Mouse (Mus musculus): Measurements from ENCODE around the gene Npcd. TPM values are rescaled to one million over a fixed set of nuclear protein-coding genes. Genes with fewer than 3 reads are reported as not detected.

The Npcd gene
- total and polyA plus RNA-seq, 3 experiments = not detected

DNA sequence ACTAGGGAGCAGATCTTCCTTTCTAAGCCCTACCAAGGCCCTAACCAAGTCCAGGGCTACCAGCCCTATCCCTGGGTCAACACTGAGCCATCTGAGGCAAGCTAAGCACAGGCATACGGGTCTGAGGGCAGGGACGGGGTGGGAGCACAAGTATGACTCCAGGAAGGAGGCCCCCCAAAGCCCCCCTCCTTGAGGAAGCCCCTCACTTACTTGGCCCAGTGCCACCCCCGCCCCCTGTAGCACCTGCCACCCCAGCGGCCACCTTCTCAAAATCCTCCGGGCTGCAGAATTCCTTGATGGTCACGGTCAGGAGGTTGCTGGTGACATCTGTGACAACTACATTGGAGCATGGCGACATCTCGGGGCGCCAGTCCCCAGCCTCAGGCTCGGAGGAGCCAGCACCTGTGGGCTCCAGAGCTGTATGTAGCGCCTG is 6.2 kb downstream of the Npcd start:
- Histone ChIP-seq H3K36me3 (replicated peaks) (peaks cover 27% of the 10 kb centered on the region), H3K27me3 (ENCODE audit: insufficient read depth, low read length) (peaks cover 18% of the 10 kb centered on the region; the same call in 1 of the 2 replicates), H3K4me1 (ENCODE audit: insufficient read depth, low read depth, low read length) (peaks cover 11% of the 10 kb centered on the region; the same call in 1 of the 2 replicates), H3K9me3 (replicated peaks) (no peaks in the 10 kb centered on the region), H3K4me3 (ENCODE audit: low read depth, low read length) (no peak overlapping the region)
- DNase-seq (ENCODE audit: low spot score) = no peak
- ATAC-seq (ENCODE audit: extremely low read depth, insufficient number of reproducible peaks, low FRiP score, poor library complexity, severe bottlenecking) = no peak
- TF ChIP-seq POLR2AphosphoS5 (IDR thresholded peaks at IDR 0.05; ENCODE audit: insufficient replicate concordance, low read depth, low read length) (no peak), GATA2 (IDR thresholded peaks at IDR 0.05; ENCODE audit: borderline replicate concordance, low read depth, low read length) (no peak), CTCF (IDR thresholded peaks at IDR 0.05; ENCODE audit: low read depth, low read length) (no peak), TAL1 (conservative IDR thresholded peaks at IDR 0.05; ENCODE audit: low read depth, low read length) (no peak), GATA1 (IDR thresholded peaks at IDR 0.05; ENCODE audit: borderline replicate concordance, low read length) (no peak)

DNA sequence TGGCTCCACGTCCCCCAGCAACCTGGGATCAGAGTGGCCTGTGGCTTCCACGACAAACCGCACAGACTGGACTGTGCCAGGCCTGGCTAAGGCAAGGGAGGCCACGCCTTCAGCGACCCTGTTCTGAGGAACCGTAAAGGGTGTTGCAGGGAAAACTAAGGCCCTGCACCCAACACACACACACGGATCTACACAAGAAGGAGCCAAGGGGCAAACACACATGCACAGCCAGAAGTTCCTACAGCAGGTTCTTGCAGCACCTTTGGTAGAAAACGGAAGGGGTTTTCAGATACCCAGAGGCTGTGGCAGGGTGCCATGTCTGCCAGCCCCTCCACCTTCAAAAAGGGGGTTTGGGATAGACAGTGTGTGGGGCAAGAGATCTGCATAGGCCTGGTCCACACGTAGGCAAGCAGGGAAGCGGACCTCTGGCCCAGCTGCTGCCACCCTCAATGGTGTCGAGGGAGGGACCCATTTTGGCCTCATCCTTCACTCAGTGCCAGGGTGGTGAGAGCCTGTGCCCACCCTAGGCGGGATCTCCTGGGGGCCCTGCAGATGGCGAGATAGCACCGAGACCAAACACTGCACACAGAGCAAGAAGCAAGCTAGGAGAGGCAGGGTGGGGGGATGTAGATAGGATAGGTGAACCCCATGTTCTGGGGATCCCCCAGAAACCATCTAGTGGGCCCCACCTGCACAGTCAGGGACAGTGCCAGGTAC is 6.8 kb downstream of the Npcd start:
- peaks cover 9% of the 10 kb centered on the region; the same call in 1 of the 2 replicates for H3K4me1 ChIP-seq (ENCODE audit: insufficient read depth, low read depth, low read length)
- H3K27me3 ChIP-seq (ENCODE audit: insufficient read depth, low read length) = peaks cover 15% of the 10 kb centered on the region; the same call in 1 of the 2 replicates
- no peak for ATAC-seq (ENCODE audit: extremely low read depth, insufficient number of reproducible peaks, low FRiP score, poor library complexity, severe bottlenecking)
- no peaks in the 10 kb centered on the region for H3K9me3 ChIP-seq (replicated peaks)
- TF ChIP-seq GATA1 (IDR thresholded peaks at IDR 0.05; ENCODE audit: borderline replicate concordance, low read length) (no peak), GATA2 (IDR thresholded peaks at IDR 0.05; ENCODE audit: borderline replicate concordance, low read depth, low read length) (no peak), POLR2AphosphoS5 (IDR thresholded peaks at IDR 0.05; ENCODE audit: insufficient replicate concordance, low read depth, low read length) (no peak)
- no peak overlapping the region for H3K4me3 ChIP-seq (ENCODE audit: low read depth, low read length)
- no peak for DNase-seq (ENCODE audit: low spot score)
- peaks cover 27% of the 10 kb centered on the region for H3K36me3 ChIP-seq (replicated peaks)

DNA sequence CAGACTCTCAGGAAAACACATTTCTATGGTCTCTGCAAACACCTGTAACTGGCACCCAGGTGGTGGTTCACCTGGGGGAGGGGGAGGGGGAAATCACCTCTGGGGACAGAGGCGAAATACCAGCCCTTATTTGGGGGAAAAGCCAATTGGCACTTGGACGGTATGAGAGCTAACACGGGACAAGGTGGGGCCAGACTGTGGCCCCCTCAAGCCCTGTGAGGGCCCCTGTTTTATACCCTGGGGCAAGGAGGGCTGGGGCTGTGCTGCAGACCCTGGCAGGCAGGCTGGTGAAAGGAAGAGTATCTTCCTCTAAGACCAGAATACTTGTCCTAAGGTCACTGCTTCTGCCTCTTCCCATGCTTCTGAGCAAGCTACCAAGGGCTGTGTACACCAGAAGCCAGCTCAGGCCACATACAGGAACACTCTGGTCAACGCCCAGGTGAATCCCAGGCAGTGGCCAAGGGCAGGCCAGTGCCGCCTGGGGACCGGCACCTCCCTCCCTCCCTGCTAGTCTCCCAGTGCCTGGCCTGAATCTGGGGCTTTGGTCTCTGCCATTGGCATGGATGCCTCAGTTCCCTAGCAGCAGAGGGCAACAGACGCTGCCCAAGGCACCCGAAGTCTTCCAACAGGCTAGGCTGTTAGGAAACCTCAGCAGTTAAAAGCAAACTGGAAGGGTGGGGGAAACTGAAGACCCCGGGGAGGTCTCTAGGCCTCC is 7.7 kb downstream of the Npcd start:
- DNase-seq (ENCODE audit: low spot score) (no peak), ATAC-seq (ENCODE audit: extremely low read depth, insufficient number of reproducible peaks, low FRiP score, poor library complexity, severe bottlenecking) (no peak)
- Histone ChIP-seq H3K27me3 (ENCODE audit: insufficient read depth, low read length) (peaks cover 15% of the 10 kb centered on the region), H3K4me1 (ENCODE audit: insufficient read depth, low read depth, low read length) (peaks cover 7% of the 10 kb centered on the region; the same call in 1 of the 2 replicates), H3K9me3 (replicated peaks) (no peaks in the 10 kb centered on the region), H3K4me3 (ENCODE audit: low read depth, low read length) (no peak overlapping the region), H3K36me3 (replicated peaks) (peaks cover 24% of the 10 kb centered on the region)
- TF ChIP-seq GATA2 (IDR thresholded peaks at IDR 0.05; ENCODE audit: borderline replicate concordance, low read depth, low read length) (no peak), POLR2AphosphoS5 (IDR thresholded peaks at IDR 0.05; ENCODE audit: insufficient replicate concordance, low read depth, low read length) (no peak), GATA1 (IDR thresholded peaks at IDR 0.05; ENCODE audit: borderline replicate concordance, low read length) (no peak), CTCF (IDR thresholded peaks at IDR 0.05; ENCODE audit: low read depth, low read length) (no peak), TAL1 (conservative IDR thresholded peaks at IDR 0.05; ENCODE audit: low read depth, low read length) (no peak)

DNA sequence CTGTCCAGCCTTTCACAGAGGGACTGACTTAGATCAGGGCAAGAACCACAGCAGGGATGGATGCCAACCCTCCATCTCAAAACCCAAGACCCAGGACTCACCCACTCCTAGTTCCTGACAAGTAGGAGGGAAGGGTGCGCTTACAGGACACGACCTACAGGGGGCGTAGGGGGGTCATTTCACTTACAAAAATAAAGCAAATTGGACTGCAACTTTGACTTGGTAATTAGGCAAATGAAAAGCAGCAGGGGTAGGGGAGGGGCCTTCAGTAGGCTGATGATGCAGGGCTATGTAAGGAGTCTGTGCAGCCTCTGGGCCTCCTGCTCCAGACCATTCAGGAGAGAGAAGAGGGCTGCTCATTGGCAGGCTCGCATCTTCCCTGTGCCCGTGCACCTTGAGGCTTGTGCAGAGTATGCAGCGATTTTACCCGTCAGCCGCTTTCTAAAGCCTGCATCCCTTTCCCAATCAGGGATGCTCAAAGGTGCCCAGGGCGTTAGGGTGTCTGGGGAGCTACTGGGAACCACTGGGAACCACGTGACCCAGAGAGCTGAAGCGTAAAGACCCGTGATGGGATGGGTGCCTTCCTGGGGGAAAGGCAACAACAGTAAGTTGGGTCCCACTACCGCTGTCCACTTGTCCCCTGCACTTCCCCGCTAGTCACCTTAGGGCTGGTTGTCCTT is 8.8 kb downstream of the Npcd start:
- peaks cover 7% of the 10 kb centered on the region; the same call in 1 of the 2 replicates for H3K4me1 ChIP-seq (ENCODE audit: insufficient read depth, low read depth, low read length)
- TF ChIP-seq POLR2AphosphoS5 (IDR thresholded peaks at IDR 0.05; ENCODE audit: insufficient replicate concordance, low read depth, low read length) (no peak), CTCF (IDR thresholded peaks at IDR 0.05; ENCODE audit: low read depth, low read length) (peak; percentile 44)
- no peak for DNase-seq (ENCODE audit: low spot score)

DNA sequence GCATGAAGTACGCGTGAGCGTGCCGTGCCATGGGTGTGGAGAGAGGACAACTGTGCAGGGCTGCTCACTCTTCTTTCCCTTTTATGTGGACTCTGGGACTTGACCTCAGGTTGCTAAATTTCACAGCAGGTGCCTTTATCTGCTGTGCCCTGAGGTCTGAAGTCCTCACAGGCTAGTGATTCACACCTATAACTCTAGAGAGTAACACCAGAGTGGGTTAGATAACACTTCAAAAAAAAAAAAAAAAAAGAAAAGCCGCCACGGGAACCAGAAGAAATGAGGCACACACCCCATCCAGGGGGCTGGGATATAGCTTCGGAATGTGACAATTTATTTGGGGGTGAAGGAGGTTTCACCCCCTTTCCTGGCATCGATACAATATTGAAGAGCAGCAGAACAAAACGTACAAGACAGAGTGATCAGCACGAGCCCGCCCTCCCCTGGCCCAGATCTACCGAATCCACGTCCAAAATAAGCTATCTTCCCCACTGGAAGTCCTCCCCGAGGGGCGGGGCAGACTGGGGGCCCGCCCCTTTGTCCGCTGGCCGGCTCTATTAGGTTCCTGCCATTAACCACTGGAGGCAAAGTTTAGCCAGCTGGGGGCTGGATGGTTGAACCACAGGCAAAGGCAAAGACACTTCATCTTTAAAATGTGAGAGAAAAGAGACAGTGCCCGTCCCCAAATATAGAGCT is 10.3 kb downstream of the Npcd start:
- peaks cover 7% of the 10 kb centered on the region; the same call in 1 of the 2 replicates for H3K4me1 ChIP-seq (ENCODE audit: insufficient read depth, low read depth, low read length)
- peaks cover 23% of the 10 kb centered on the region for H3K36me3 ChIP-seq (replicated peaks)
- TF ChIP-seq CTCF (IDR thresholded peaks at IDR 0.05; ENCODE audit: low read depth, low read length) = no peak
- no peak for TF ChIP-seq GATA2 (IDR thresholded peaks at IDR 0.05; ENCODE audit: borderline replicate concordance, low read depth, low read length)
- TF ChIP-seq GATA1 (IDR thresholded peaks at IDR 0.05; ENCODE audit: borderline replicate concordance, low read length) = no peak
- no peak for TF ChIP-seq POLR2AphosphoS5 (IDR thresholded peaks at IDR 0.05; ENCODE audit: insufficient replicate concordance, low read depth, low read length)
- no peak for TF ChIP-seq TAL1 (conservative IDR thresholded peaks at IDR 0.05; ENCODE audit: low read depth, low read length)
- H3K4me3 ChIP-seq (ENCODE audit: low read depth, low read length) = no peak overlapping the region
- no peak for DNase-seq (ENCODE audit: low spot score)
- ATAC-seq (ENCODE audit: extremely low read depth, insufficient number of reproducible peaks, low FRiP score, poor library complexity, severe bottlenecking) = no peak
- H3K9me3 ChIP-seq (replicated peaks) = no peaks in the 10 kb centered on the region
- H3K27me3 ChIP-seq (ENCODE audit: insufficient read depth, low read length) = peaks cover 15% of the 10 kb centered on the region

More for the DNA sequence above, 8.8 kb downstream of the Npcd start:
- Histone ChIP-seq H3K36me3 (replicated peaks) (peaks cover 24% of the 10 kb centered on the region), H3K9me3 (replicated peaks) (no peaks in the 10 kb centered on the region), H3K4me3 (ENCODE audit: low read depth, low read length) (no peak overlapping the region), H3K27me3 (ENCODE audit: insufficient read depth, low read length) (peaks cover 15% of the 10 kb centered on the region)
- ATAC-seq (ENCODE audit: extremely low read depth, insufficient number of reproducible peaks, low FRiP score, poor library complexity, severe bottlenecking) = no peak

Data from G1E (cell line).